Mouse (Mus musculus): ENCODE results near the gene Syce1l.

The Syce1l gene

GRCm38 (mm10) chr8:113665036-113665435 is 22.0 kb downstream of the Syce1l start:
- no peak overlapping the region for H3K4me3 ChIP-seq (replicated peaks; ENCODE audit: low read length)
- H3K9me3 ChIP-seq (ENCODE audit: low read length): no peaks in the 10 kb centered on the region
- H3K4me1 ChIP-seq (replicated peaks; ENCODE audit: low read depth, low read length): no peaks in the 10 kb centered on the region
- H3K27me3 ChIP-seq (ENCODE audit: insufficient read depth, low read length): peaks cover 7% of the 10 kb centered on the region; the same call in 1 of the 2 replicates
- TF ChIP-seq NANOG (IDR thresholded peaks at IDR 0.05; ENCODE audit: borderline replicate concordance, low read length) (no peak), CTCF (conservative IDR thresholded peaks at IDR 0.05; ENCODE audit: low read length) (no peak), POU5F1 (IDR thresholded peaks at IDR 0.05; ENCODE audit: borderline replicate concordance, low read length) (no peak)
- H3K36me3 ChIP-seq (ENCODE audit: insufficient read depth, low read length): no peaks in the 10 kb centered on the region

GRCm38 (mm10) chr8:113665951-113666350 is 22.9 kb downstream of the Syce1l start:
- H3K36me3 ChIP-seq (ENCODE audit: insufficient read depth, low read length): no peaks in the 10 kb centered on the region
- TF ChIP-seq POU5F1 (IDR thresholded peaks at IDR 0.05; ENCODE audit: borderline replicate concordance, low read length): no peak
- no peak for TF ChIP-seq CTCF (conservative IDR thresholded peaks at IDR 0.05; ENCODE audit: low read length)
- TF ChIP-seq NANOG (IDR thresholded peaks at IDR 0.05; ENCODE audit: borderline replicate concordance, low read length): no peak
- no peaks in the 10 kb centered on the region for H3K4me1 ChIP-seq (replicated peaks; ENCODE audit: low read depth, low read length)
- peaks cover 7% of the 10 kb centered on the region; the same call in 1 of the 2 replicates for H3K27me3 ChIP-seq (ENCODE audit: insufficient read depth, low read length)
- H3K9me3 ChIP-seq (ENCODE audit: low read length): no peaks in the 10 kb centered on the region
- H3K4me3 ChIP-seq (replicated peaks; ENCODE audit: low read length): no peak overlapping the region

- peaks cover 7% of the 10 kb centered on the region; the same call in 1 of the 2 replicates for H3K27me3 ChIP-seq (ENCODE audit: insufficient read depth, low read length)
- H3K4me1 ChIP-seq (replicated peaks; ENCODE audit: low read depth, low read length): no peaks in the 10 kb centered on the region
- no peak for TF ChIP-seq CTCF (conservative IDR thresholded peaks at IDR 0.05; ENCODE audit: low read length)
- H3K4me3 ChIP-seq (replicated peaks; ENCODE audit: low read length): no peak overlapping the region
- H3K36me3 ChIP-seq (ENCODE audit: insufficient read depth, low read length): no peaks in the 10 kb centered on the region
- H3K9me3 ChIP-seq (ENCODE audit: low read length): no peaks in the 10 kb centered on the region
Observed at GRCm38 (mm10) chr8:113666714-113667432, 23.9 kb downstream of the Syce1l start.

GRCm38 (mm10) chr8:113669924-113670323 is 26.9 kb downstream of the Syce1l start:
- no peaks in the 10 kb centered on the region for H3K4me1 ChIP-seq (replicated peaks; ENCODE audit: low read depth, low read length)
- H3K27me3 ChIP-seq (ENCODE audit: insufficient read depth, low read length): peaks cover 7% of the 10 kb centered on the region; the same call in 1 of the 2 replicates
- H3K9me3 ChIP-seq (ENCODE audit: low read length): no peaks in the 10 kb centered on the region
- no peak overlapping the region for H3K4me3 ChIP-seq (replicated peaks; ENCODE audit: low read length)
- TF ChIP-seq CTCF (conservative IDR thresholded peaks at IDR 0.05; ENCODE audit: low read length): no peak
- TF ChIP-seq NANOG (IDR thresholded peaks at IDR 0.05; ENCODE audit: borderline replicate concordance, low read length): no peak
- no peak for TF ChIP-seq POU5F1 (IDR thresholded peaks at IDR 0.05; ENCODE audit: borderline replicate concordance, low read length)
- no peaks in the 10 kb centered on the region for H3K36me3 ChIP-seq (ENCODE audit: insufficient read depth, low read length)

GRCm38 (mm10) chr8:113672599-113673255 is 29.7 kb downstream of the Syce1l start:
- Histone ChIP-seq H3K4me1 (replicated peaks; ENCODE audit: low read depth, low read length) (no peaks in the 10 kb centered on the region), H3K9me3 (ENCODE audit: low read length) (no peaks in the 10 kb centered on the region), H3K27me3 (ENCODE audit: insufficient read depth, low read length) (0 out of 2 replicates have a peak, but pooled peaks cover 3% of the 10 kb centered on the region), H3K36me3 (ENCODE audit: insufficient read depth, low read length) (no peaks in the 10 kb centered on the region), H3K4me3 (replicated peaks; ENCODE audit: low read length) (no peak overlapping the region)
- TF ChIP-seq CTCF (conservative IDR thresholded peaks at IDR 0.05; ENCODE audit: low read length): no peak
- no peak for TF ChIP-seq NANOG (IDR thresholded peaks at IDR 0.05; ENCODE audit: borderline replicate concordance, low read length)
- no peak for TF ChIP-seq POU5F1 (IDR thresholded peaks at IDR 0.05; ENCODE audit: borderline replicate concordance, low read length)

- Histone ChIP-seq H3K4me3 (replicated peaks; ENCODE audit: low read length) (no peak overlapping the region), H3K36me3 (ENCODE audit: insufficient read depth, low read length) (no peaks in the 10 kb centered on the region), H3K4me1 (replicated peaks; ENCODE audit: low read depth, low read length) (no peaks in the 10 kb centered on the region), H3K27me3 (ENCODE audit: insufficient read depth, low read length) (0 out of 2 replicates have a peak, but pooled peaks cover 3% of the 10 kb centered on the region), H3K9me3 (ENCODE audit: low read length) (no peaks in the 10 kb centered on the region)
- no peak for TF ChIP-seq CTCF (conservative IDR thresholded peaks at IDR 0.05; ENCODE audit: low read length)
- no peak for TF ChIP-seq POU5F1 (IDR thresholded peaks at IDR 0.05; ENCODE audit: borderline replicate concordance, low read length)
- no peak for TF ChIP-seq NANOG (IDR thresholded peaks at IDR 0.05; ENCODE audit: borderline replicate concordance, low read length)
Observed at GRCm38 (mm10) chr8:113673300-113673699, 30.3 kb downstream of the Syce1l start.

GRCm38 (mm10) chr8:113674611-113675010 is 31.6 kb downstream of the Syce1l start:
- Histone ChIP-seq H3K36me3 (ENCODE audit: insufficient read depth, low read length) (no peaks in the 10 kb centered on the region), H3K4me1 (replicated peaks; ENCODE audit: low read depth, low read length) (no peaks in the 10 kb centered on the region), H3K27me3 (ENCODE audit: insufficient read depth, low read length) (no peaks in the 10 kb centered on the region), H3K4me3 (replicated peaks; ENCODE audit: low read length) (no peak overlapping the region), H3K9me3 (ENCODE audit: low read length) (no peaks in the 10 kb centered on the region)
- TF ChIP-seq POU5F1 (IDR thresholded peaks at IDR 0.05; ENCODE audit: borderline replicate concordance, low read length) (no peak), NANOG (IDR thresholded peaks at IDR 0.05; ENCODE audit: borderline replicate concordance, low read length) (no peak)

GRCm38 (mm10) chr8:113675281-113675680 is 32.3 kb downstream of the Syce1l start:
- Histone ChIP-seq H3K4me1 (replicated peaks; ENCODE audit: low read depth, low read length) (no peaks in the 10 kb centered on the region), H3K4me3 (replicated peaks; ENCODE audit: low read length) (no peak overlapping the region), H3K36me3 (ENCODE audit: insufficient read depth, low read length) (no peaks in the 10 kb centered on the region), H3K9me3 (ENCODE audit: low read length) (no peaks in the 10 kb centered on the region), H3K27me3 (ENCODE audit: insufficient read depth, low read length) (no peaks in the 10 kb centered on the region)
- TF ChIP-seq POU5F1 (IDR thresholded peaks at IDR 0.05; ENCODE audit: borderline replicate concordance, low read length): no peak
- TF ChIP-seq NANOG (IDR thresholded peaks at IDR 0.05; ENCODE audit: borderline replicate concordance, low read length): no peak
- no peak for TF ChIP-seq CTCF (conservative IDR thresholded peaks at IDR 0.05; ENCODE audit: low read length)

All from E14TG2a.4 (cell line).